Mouse (Mus musculus): ENCODE data around the gene Cog5.
"Not testable (repeated sequence)": the region's sequence is repeated elsewhere in the genome, so short reads cannot be mapped to it uniquely, and the experiment has no call there.

Gene Cog5

GRCm38 (mm10) chr12:31654197-31654964, at the start of gene Cog5, which contains the start of gene Dus4l:
Cog5 (plus strand) TSS chr12:31654869.
Dus4l (minus strand) TSS chr12:31654826.
- DNase-seq (ENCODE audit: extremely low spot score, low read depth, low spot score) = no peak

- no peak for DNase-seq (ENCODE audit: extremely low spot score, low read depth, low spot score)
Observed at GRCm38 (mm10) chr12:31604894-31605293, 49.8 kb upstream of the Cog5 start.

DNA sequence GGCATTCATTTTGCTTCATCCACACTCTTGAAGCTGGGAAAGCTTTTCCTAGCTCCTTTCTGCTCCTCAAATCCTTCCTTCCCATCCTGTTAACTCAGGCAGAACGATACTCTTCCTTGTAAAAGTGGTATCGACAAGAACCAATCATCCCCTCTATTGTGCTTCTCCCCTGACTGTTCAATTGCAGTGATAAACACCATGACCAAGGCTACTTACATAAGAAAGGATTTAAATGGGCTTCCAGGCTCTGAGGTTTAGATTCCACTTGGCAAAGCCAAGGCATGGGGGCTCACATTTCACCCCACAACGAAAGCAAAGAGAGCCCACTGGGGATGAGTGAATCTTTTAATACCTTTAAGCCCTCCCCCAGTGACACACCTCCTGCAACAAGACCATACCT, 46.5 kb upstream of the Cog5 start:
- DNase-seq (ENCODE audit: extremely low spot score, low read depth, low spot score) = no peak

GRCm38 (mm10) chr12:31613353-31613752, 41.3 kb upstream of the Cog5 start:
- no peak for DNase-seq (ENCODE audit: extremely low spot score, low read depth, low spot score)

DNA sequence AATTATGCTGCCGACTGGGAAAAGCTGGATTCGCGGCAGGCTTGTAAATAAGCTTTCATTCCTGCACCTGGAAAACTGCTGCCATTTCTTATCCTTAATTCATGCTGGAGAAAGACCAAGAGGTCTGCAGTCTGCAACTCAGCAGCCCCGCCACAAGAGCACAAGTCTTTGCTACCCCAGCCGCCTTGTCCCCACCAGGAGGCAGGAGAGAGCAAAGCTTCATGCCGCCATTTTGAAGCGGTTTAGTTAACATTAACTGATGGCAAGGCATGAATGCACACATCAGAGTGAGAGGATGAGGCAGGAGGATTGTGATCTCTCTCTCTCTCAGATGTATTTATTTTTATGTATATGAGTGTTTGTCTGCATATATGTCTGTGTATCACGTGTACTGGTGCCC, 34.6 kb upstream of the Cog5 start:
- DNase-seq (ENCODE audit: extremely low spot score, low read depth, low spot score) = no peak

DNA sequence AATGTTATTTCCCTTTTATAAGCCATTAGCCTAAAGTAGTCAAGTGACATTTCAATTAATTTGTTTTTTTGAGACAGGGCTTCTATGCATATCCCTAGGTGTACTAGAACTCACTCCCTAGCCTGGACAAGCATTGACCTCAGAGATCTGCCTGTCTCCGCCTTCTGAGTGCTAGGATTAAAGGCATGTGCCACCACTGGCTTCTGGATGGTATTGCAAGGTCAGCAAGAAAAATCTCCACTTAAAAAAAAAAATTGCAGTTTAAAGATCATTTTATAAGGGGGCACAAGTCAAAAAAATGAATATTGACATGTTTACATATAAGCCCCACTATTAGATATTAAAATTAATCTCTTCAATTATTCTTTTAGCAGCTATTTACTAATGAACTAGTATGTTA, 29.7 kb upstream of the Cog5 start:
- DNase-seq (ENCODE audit: extremely low spot score, low read depth, low spot score) = no peak

GRCm38 (mm10) chr12:31628396-31628795, 26.3 kb upstream of the Cog5 start:
- not testable (repeated sequence) for DNase-seq (ENCODE audit: extremely low spot score, low read depth, low spot score)

GRCm38 (mm10) chr12:31633970-31634342, 20.7 kb upstream of the Cog5 start:
- no peak for DNase-seq (ENCODE audit: extremely low spot score, low read depth, low spot score)

GRCm38 (mm10) chr12:31634343-31635239, 20.1 kb upstream of the Cog5 start, which contains the start of gene Bcap29:
Bcap29 (minus strand) TSS chr12:31634658.
- no peak for DNase-seq (ENCODE audit: extremely low spot score, low read depth, low spot score)

DNA sequence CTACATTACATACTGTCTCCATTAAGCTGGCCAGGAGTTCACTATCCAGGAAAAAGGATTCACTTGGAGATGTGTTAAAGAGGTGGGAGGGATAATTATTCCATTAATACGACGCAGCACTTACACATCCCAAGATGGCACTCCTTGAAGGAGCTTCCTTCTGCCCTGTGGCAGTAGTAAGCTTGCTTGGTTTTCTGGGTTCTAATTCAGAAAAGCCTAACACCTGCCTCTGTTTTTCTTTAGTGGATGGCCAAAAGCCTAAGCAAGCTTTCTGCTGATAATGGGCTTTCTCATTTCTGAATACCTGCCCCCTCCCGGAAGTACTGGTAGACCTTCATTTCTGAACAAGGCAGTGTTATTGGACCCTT, 19.4 kb upstream of the Cog5 start:
- DNase-seq (ENCODE audit: extremely low spot score, low read depth, low spot score) = no peak

- no peak for DNase-seq (ENCODE audit: extremely low spot score, low read depth, low spot score)
Observed at GRCm38 (mm10) chr12:31653611-31654010, 1.1 kb upstream of the Cog5 start.

- DNase-seq (ENCODE audit: extremely low spot score, low read depth, low spot score) = no peak
Observed at GRCm38 (mm10) chr12:31654965-31655477, 352 bp downstream of the Cog5 start.

DNA sequence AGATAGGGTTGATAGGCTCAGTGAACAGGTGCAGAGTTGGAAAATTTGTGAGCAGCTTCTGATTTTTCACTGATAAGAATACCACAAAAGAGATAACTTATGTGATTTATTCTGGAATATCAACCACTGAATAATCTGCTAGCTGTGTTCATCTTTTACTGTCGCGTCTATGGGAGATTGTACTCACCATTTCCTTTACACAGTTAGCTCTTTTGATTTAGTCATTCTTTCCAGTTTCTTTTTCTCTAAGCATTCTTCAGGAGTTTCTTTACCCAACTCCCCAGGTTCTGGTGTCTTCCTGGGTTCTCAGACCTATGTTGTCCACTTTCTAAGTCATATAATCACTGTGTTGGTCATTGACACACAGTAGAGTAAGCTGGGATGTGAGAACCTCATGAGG, 2.2 kb downstream of the Cog5 start:
- DNase-seq (ENCODE audit: extremely low spot score, low read depth, low spot score) = no peak

DNA sequence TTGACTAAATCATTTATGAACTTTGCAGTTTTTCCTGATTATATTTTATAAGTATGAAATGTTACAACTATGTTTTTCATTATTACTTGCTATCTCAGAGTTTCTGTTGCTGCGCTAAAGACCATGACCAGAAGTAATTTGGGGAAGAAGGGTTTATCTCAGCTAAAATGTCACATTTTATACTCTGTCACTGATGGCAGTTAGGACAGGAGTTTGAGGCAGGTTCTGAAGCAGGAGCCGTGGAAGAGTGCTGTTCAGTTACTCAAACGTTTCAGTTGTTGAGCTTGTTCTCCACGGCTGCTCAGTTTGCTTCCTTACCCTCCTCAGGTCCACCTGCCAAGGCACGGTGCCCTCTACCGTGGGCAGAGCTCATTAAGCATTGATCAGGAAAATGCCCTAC, 11.3 kb downstream of the Cog5 start:
- DNase-seq (ENCODE audit: extremely low spot score, low read depth, low spot score) = no peak

GRCm38 (mm10) chr12:31667187-31667586, 12.5 kb downstream of the Cog5 start:
- DNase-seq (ENCODE audit: extremely low spot score, low read depth, low spot score) = no peak

GRCm38 (mm10) chr12:31686679-31687078, 32.0 kb downstream of the Cog5 start:
- DNase-seq (ENCODE audit: extremely low spot score, low read depth, low spot score) = no peak

DNA sequence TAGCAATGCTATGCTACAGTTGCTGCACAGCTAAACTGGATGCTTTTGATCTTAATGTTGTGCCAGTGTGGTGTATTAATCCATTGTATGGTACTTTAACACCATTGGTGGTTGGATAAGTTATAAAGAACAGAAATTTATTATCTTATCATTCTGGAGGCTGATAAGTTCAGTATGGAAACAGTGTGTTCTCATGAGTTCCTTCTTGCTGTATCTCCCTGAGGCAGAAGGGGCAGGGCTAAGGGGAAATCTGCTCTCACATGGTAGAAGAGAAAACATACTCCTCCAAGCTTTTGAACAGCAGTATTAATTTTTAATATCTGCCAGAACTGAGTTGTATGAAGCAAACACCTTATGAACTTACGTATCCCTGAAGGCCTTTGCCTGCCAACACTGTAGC, 38.6 kb downstream of the Cog5 start:
- no peak for DNase-seq (ENCODE audit: extremely low spot score, low read depth, low spot score)

DNA sequence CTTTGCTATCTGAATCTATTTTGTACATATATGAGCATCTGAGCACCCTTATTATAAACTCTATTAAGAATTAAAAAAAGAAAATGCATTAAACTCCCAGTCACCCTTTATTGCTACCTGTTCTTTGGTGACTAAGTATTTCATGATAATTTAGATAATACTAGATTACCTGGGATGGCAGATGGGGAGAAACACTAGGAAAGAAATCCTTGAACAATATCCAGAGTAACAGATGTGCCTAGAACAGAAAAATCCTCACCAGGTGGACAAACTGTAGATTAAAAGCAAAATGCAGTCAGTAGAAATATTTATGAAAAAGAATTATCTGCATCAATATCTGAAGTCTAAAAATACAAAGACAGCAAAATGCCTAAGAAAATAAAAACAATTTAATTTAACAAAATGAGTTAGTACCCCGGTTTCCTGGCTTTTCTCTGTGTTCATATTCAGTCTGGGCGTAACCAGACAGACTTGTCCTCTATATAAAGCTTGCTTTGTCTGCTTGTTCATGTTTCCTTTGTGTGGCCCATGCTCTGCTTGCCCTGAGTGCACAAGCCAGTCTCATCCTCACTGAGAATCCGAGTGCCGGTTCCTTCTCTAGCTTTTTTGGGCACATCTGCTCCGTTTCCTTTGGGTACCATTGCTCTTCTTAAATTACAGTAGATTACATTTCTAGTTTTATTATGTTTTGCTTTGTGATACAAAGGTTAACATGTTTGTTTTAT, 46.1 kb downstream of the Cog5 start:
- no peak for DNase-seq (ENCODE audit: extremely low spot score, low read depth, low spot score)

GRCm38 (mm10) chr12:31701411-31701810, 46.7 kb downstream of the Cog5 start:
- DNase-seq (ENCODE audit: extremely low spot score, low read depth, low spot score) = no peak

GRCm38 (mm10) chr12:31703904-31704303, 49.2 kb downstream of the Cog5 start:
- DNase-seq (ENCODE audit: extremely low spot score, low read depth, low spot score) = no peak

GRCm38 (mm10) chr12:31706168-31706567, 51.5 kb downstream of the Cog5 start:
- no peak for DNase-seq (ENCODE audit: extremely low spot score, low read depth, low spot score)
